Mouse (Mus musculus): Measurements from ENCODE around the gene Ewsr1. TPM values are rescaled to one million over a fixed set of nuclear protein-coding genes. Genes with fewer than 3 reads are reported as not detected.

Ewsr1 gene
- polyA plus RNA-seq, 1 experiment = 513 TPM

GRCm38 (mm10) chr11:5025108-5025507, 74.0 kb downstream of the Ewsr1 start:
- no peak for DNase-seq (ENCODE audit: extremely low spot score in 1 of 2, low spot score in 1 of 2)

Other genes with a start within 250 kb of the Ewsr1 start
- gene Nf2, start 249.7 kb downstream of the Ewsr1 start, polyA plus RNA-seq (2012; rRNA removed) = 67.6 and 67.9 TPM in 2 replicates
- 74.8 and 76.4 TPM in 2 replicates for gene Nipsnap1, start 225.3 kb downstream of the Ewsr1 start, polyA plus RNA-seq (2012; rRNA removed)
- 42.0 and 45.4 TPM in 2 replicates for gene Thoc5, start 203.9 kb downstream of the Ewsr1 start, polyA plus RNA-seq (2012; rRNA removed)
- gene Nefh, start 151.2 kb downstream of the Ewsr1 start, polyA plus RNA-seq (2012; rRNA removed) = 23.7 and 28.0 TPM in 2 replicates
- 150 and 165 TPM in 2 replicates for gene Ap1b1, start 112.4 kb downstream of the Ewsr1 start, polyA plus RNA-seq (2012; rRNA removed)
- gene Rasl10a, start 41.1 kb downstream of the Ewsr1 start, polyA plus RNA-seq (2012; rRNA removed) = 78.9 and 79.5 TPM in 2 replicates
- gene Gas2l1, start 33.9 kb downstream of the Ewsr1 start, polyA plus RNA-seq (2012; rRNA removed) = 89.1 and 98.7 TPM in 2 replicates
- gene Rhbdd3, start 340 bp downstream of the Ewsr1 start, polyA plus RNA-seq (2012; rRNA removed) = 29.3 and 31.6 TPM in 2 replicates
- gene Emid1, start 53.0 kb upstream of the Ewsr1 start, polyA plus RNA-seq (2012; rRNA removed) = 12.3 and 21.7 TPM in 2 replicates
- 11.6 and 12.7 TPM in 2 replicates for gene Kremen1, start 162.3 kb upstream of the Ewsr1 start, polyA plus RNA-seq (2012; rRNA removed)